In the genomic region with DNA sequence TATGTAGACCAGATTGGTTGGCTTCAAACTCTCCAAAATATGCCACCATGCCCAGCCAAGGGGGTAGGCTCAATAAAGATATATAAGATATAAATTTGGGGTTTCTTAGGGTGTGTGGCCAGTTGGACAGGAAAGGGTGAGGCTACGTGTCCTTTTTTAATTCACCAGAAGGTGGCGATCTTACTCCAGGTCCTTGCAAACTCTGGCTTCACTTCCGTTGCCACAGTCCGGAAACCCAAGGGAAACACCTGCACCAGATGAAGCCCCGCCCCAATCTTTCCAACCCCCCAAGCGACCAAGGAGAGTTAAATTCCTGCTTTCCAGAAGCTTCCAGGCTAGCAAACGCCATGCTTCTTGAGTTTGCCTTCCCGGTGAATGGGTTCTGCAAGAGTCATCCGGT, we compare ENCODE assay signal across 9 mouse cellular contexts. TPM values are rescaled to one million over a fixed set of nuclear protein-coding genes. Genes with fewer than 3 reads are reported as not detected.
DNase-seq lines count a peak whose midpoint lies in the region; ATAC-seq and TF ChIP-seq lines count a peak whose summit lies in the region.
"Had no signal": no experiment of that assay in that cellular context is flagged by ENCODE, and none has a peak within 500 bp of the region (broad histone marks: within the 10 kb centered on the region; RNA-seq: fewer than 3 reads in every experiment).

No protein-coding gene starts in this region.

- H3K9ac ChIP-seq in limb, embryonic 12.5 days (replicated peaks), result no peak overlapping the region
- no peak overlapping the region for H3K9ac ChIP-seq in midbrain, embryonic 12.5 days (replicated peaks)
- H3K9ac ChIP-seq: embryonic facial prominence, embryonic 12.5 days had no signal

- no peak for DNase-seq in testis, postnatal 14 days (ENCODE audit: low spot score)
- DNase-seq in gastrocnemius, postnatal 36 days, result peak; percentile 46 to 49
- DNase-seq in spleen, postnatal 10 days (ENCODE audit: low spot score in 2 of 2), result peak; percentile 55 to 75

- no peaks in the 10 kb centered on the region; the same call in 1 of the 2 replicates for H3K4me1 ChIP-seq in testis, adult 2 months (ENCODE audit: control insufficient read depth, insufficient read depth, low read length)
- H3K4me1 ChIP-seq in limb, embryonic 12.5 days (replicated peaks), result peaks cover 7% of the 10 kb centered on the region; the same call in 1 of the 2 replicates
- 0 out of 2 replicates have a peak, but pooled peaks cover 2% of the 10 kb centered on the region for H3K4me1 ChIP-seq in midbrain, embryonic 12.5 days
- H3K4me1 ChIP-seq: embryonic facial prominence, embryonic 12.5 days had no signal

- H3K36me3 ChIP-seq in testis, adult 2 months (ENCODE audit: control insufficient read depth, insufficient read depth, low read length), result no peaks in the 10 kb centered on the region
- no peaks in the 10 kb centered on the region for H3K36me3 ChIP-seq in limb, embryonic 12.5 days
- H3K36me3 ChIP-seq in midbrain, embryonic 12.5 days, result no peaks in the 10 kb centered on the region
- H3K36me3 ChIP-seq: embryonic facial prominence, embryonic 12.5 days had no signal

- peak; percentile 66 for ATAC-seq in common myeloid progenitor, adult 5-6 weeks (replicated peaks; ENCODE audit: low read depth, poor library complexity, severe bottlenecking)
- ATAC-seq in inflammation-experienced regulatory T-cells, adult 6 months, result peak; percentile 97
- ATAC-seq in limb, embryonic 12.5 days (ENCODE audit: insufficient number of reproducible peaks, insufficient read depth, low FRiP score, low TSS enrichment, low read depth), result peak; percentile 71
- ATAC-seq in midbrain, embryonic 12.5 days (ENCODE audit: low FRiP score, low read depth), result peak; percentile 63

- H3K9me3 ChIP-seq in limb, embryonic 12.5 days, result no peaks in the 10 kb centered on the region
- no peaks in the 10 kb centered on the region for H3K9me3 ChIP-seq in midbrain, embryonic 12.5 days
- H3K9me3 ChIP-seq: embryonic facial prominence, embryonic 12.5 days had no signal

- no peak overlapping the region for H3K27ac ChIP-seq in testis, adult 2 months (ENCODE audit: control insufficient read depth, insufficient read depth, low read depth, low read length)
- no peak overlapping the region for H3K27ac ChIP-seq in limb, embryonic 12.5 days
- H3K27ac ChIP-seq in midbrain, embryonic 12.5 days (replicated peaks), result no peak overlapping the region
- H3K27ac ChIP-seq: embryonic facial prominence, embryonic 12.5 days had no signal

- H3K27me3 ChIP-seq in testis, adult 2 months (ENCODE audit: control insufficient read depth, insufficient read depth, low read length), result no peaks in the 10 kb centered on the region
- no peaks in the 10 kb centered on the region for H3K27me3 ChIP-seq in limb, embryonic 12.5 days
- H3K27me3 ChIP-seq in midbrain, embryonic 12.5 days, result peaks cover 3% of the 10 kb centered on the region; the same call in 1 of the 2 replicates
- H3K27me3 ChIP-seq: embryonic facial prominence, embryonic 12.5 days had no signal

- intact Hi-C loops in gastrocnemius, postnatal 36 days (cut with DNase I), result loop anchor here (1.0 to 2.0 kb wide), 2 partner anchors 33 to 61 kb away; no protein-coding TSS in a partner anchor

- peak overlapping the region; percentile 31 for H3K4me2 ChIP-seq in limb, embryonic 12.5 days
- H3K4me2 ChIP-seq in midbrain, embryonic 12.5 days (replicated peaks), result no peak overlapping the region
- H3K4me2 ChIP-seq: embryonic facial prominence, embryonic 12.5 days had no signal

- no peak overlapping the region for H3K4me3 ChIP-seq in testis, adult 2 months (ENCODE audit: control insufficient read depth, low read depth, low read length)
- no peak overlapping the region for H3K4me3 ChIP-seq in limb, embryonic 12.5 days (replicated peaks)
- H3K4me3 ChIP-seq in midbrain, embryonic 12.5 days, result no peak overlapping the region
- H3K4me3 ChIP-seq: embryonic facial prominence, embryonic 12.5 days had no signal

- peak; percentile 47; the same call in 1 of the 2 replicates for TF ChIP-seq CTCF in testis, adult 2 months (IDR thresholded peaks at IDR 0.05; ENCODE audit: control insufficient read depth, insufficient read depth, insufficient replicate concordance, low read depth, low read length)

- no peak for TF ChIP-seq POLR2A in testis, adult 2 months (IDR thresholded peaks at IDR 0.05; ENCODE audit: control insufficient read depth, low read depth, low read length)

- WGBS in limb, embryonic 12.5 days, result 21% methylated on average over 9 of the region's 9 CpGs
- WGBS in midbrain, embryonic 12.5 days, result 22% methylated on average over 9 of the region's 9 CpGs

RNA-seq across cellular contexts. Expression of gene Csrp1, which starts 0.4 kb away (rescaled TPM):
- 28.9 and 54.8 TPM in 2 replicates for polyA plus RNA-seq in testis, adult 2 months (2012; rRNA removed)
- 161 and 170 TPM in 2 replicates for total RNA-seq in common myeloid progenitor, adult 5-6 weeks (2017)
- total RNA-seq in gastrocnemius, postnatal 36 days (2021), result 10 to 100 TPM; 18.1 to 22.8 TPM
- 10 to 100 TPM; 19.5 to 31.9 (median 26.9) TPM for polyA plus RNA-seq in inflammation-experienced regulatory T-cells, adult 6 months (2017; shearing (Covaris generic))
- polyA plus RNA-seq in limb, embryonic 12.5 days (2016; fragmentation: Nextera tagmentation; extraction: Ambion mirVana), result 63.6 and 75.1 TPM in 2 replicates
- polyA plus RNA-seq in midbrain, embryonic 12.5 days (2016; fragmentation: Nextera tagmentation; extraction: Ambion mirVana), result 35.6 and 41.0 TPM in 2 replicates

RNA-seq across cellular contexts. Expression of gene Phlda3, which starts 46.4 kb away (rescaled TPM):
- polyA plus RNA-seq in testis, adult 2 months (2012; rRNA removed), result 3.2 and 5.4 TPM in 2 replicates
- total RNA-seq in common myeloid progenitor, adult 5-6 weeks (2017), result 1.6 and 2.2 TPM in 2 replicates
- total RNA-seq in gastrocnemius, postnatal 36 days (2021), result 100 to 1,000 TPM; 108 to 122 TPM
- polyA plus RNA-seq in inflammation-experienced regulatory T-cells, adult 6 months (2017; shearing (Covaris generic)), result 1 to 10 TPM in 1 of 3 experiments, under 1 TPM in 1, not detected in 1; 0.94 to 7.2 TPM
- polyA plus RNA-seq in limb, embryonic 12.5 days (2016; fragmentation: Nextera tagmentation; extraction: Ambion mirVana), result 43.6 and 43.7 TPM in 2 replicates
- 15.7 and 21.8 TPM in 2 replicates for polyA plus RNA-seq in midbrain, embryonic 12.5 days (2016; fragmentation: Nextera tagmentation; extraction: Ambion mirVana)

RNA-seq across cellular contexts. Expression of gene Tnni1, which starts 59.7 kb away (rescaled TPM):
- polyA plus RNA-seq in testis, adult 2 months (2012; rRNA removed), result 0.79 and 0.99 TPM in 2 replicates
- not detected in 2 replicates for total RNA-seq in common myeloid progenitor, adult 5-6 weeks (2017)
- total RNA-seq in gastrocnemius, postnatal 36 days (2021), result 100 to 1,000 TPM in 1 of 2 experiments, 10 to 100 TPM in 1; 69.4 to 433 TPM
- not detected for polyA plus RNA-seq in inflammation-experienced regulatory T-cells, adult 6 months (2017; shearing (Covaris generic))
- 89.0 and 101 TPM in 2 replicates for polyA plus RNA-seq in limb, embryonic 12.5 days (2016; fragmentation: Nextera tagmentation; extraction: Ambion mirVana)
- polyA plus RNA-seq in midbrain, embryonic 12.5 days (2016; fragmentation: Nextera tagmentation; extraction: Ambion mirVana), result 1.0 and 2.2 TPM in 2 replicates

Comparison
In these comparisons a context has a peak if more than half of its experiments do, and no peak if none do; other contexts are left out.
1. RNA of gene Tnni1, which starts 59.7 kb away (polyA plus RNA-seq): 89.0 to 101 TPM in limb, embryonic 12.5 days; 1.0 to 2.2 TPM in midbrain, embryonic 12.5 days, 0.79 to 0.99 TPM in testis, adult 2 months and not detected in inflammation-experienced regulatory T-cells, adult 6 months; every median in the first group is over 10 times any median in the second.
2. Peak in every context shown above with its lines, with median percentiles within 50 percentile points of each other: ATAC-seq.